Mouse (Mus musculus): Measurements from ENCODE around the gene Rnf41. TPM values are rescaled to one million over a fixed set of nuclear protein-coding genes. Genes with fewer than 3 reads are reported as not detected.

The Rnf41 gene
- polyA plus RNA-seq, 1 experiment from 2014 or later: 34.3 TPM

DNA sequence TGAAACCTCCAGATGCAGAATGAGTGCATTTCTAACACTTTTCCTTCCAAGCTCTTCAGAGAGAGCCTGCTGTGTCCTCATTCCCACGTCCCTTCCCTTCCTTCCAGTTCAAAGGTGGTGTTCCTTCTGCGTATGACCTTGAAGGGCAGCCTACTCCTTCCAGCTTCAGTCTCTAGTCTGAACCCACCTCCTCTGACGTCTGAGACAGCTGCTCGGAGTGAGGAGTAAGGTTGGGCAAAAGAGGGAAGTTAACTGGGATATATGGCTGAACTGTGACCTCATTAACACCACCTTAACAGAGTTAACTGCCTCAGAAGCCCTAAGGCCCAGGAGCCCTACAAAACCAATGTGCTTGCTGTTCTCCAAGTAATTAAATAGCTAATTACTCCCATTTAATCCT, 40.9 kb upstream of the Rnf41 start:
- no peak for DNase-seq (ENCODE audit: low spot score)
- Histone ChIP-seq H3K4me3 (ENCODE audit: low read depth, low read length) (no peak overlapping the region), H3K4me2 (ENCODE audit: low read depth, severe bottlenecking) (no peak overlapping the region), H3K9me3 (ENCODE audit: control insufficient read depth, low read length) (no peaks in the 10 kb centered on the region), H3K4me1 (ENCODE audit: control insufficient read depth, insufficient read depth, low read length) (no peaks in the 10 kb centered on the region; the same call in 1 of the 2 replicates), H3K27ac (replicated peaks; ENCODE audit: low read depth, low read length) (no peak overlapping the region), H3K36me3 (ENCODE audit: control insufficient read depth, insufficient read depth, low read length) (no peaks in the 10 kb centered on the region), H3K9ac (ENCODE audit: low read length) (no peak overlapping the region; the same call in 1 of the 2 replicates), H3K27me3 (ENCODE audit: control insufficient read depth, insufficient read depth, low read length) (no peaks in the 10 kb centered on the region)
- ATAC-seq (ENCODE audit: insufficient number of reproducible peaks, low FRiP score, low TSS enrichment, low read depth): no peak
- 35% methylated on average over 4 of the region's 4 CpGs for WGBS

- H3K9ac ChIP-seq (ENCODE audit: low read length): no peak overlapping the region
- DNase-seq (ENCODE audit: low spot score) (no peak), ATAC-seq (ENCODE audit: insufficient number of reproducible peaks, low FRiP score, low TSS enrichment, low read depth) (no peak)
- H3K36me3 ChIP-seq (ENCODE audit: control insufficient read depth, insufficient read depth, low read length): no peaks in the 10 kb centered on the region
- no peaks in the 10 kb centered on the region for H3K27me3 ChIP-seq (ENCODE audit: control insufficient read depth, insufficient read depth, low read length)
- H3K27ac ChIP-seq (replicated peaks; ENCODE audit: low read depth, low read length): no peak overlapping the region
- no peaks in the 10 kb centered on the region for H3K9me3 ChIP-seq (ENCODE audit: control insufficient read depth, low read length)
- H3K4me3 ChIP-seq (ENCODE audit: low read depth, low read length): no peak overlapping the region
- peaks cover 6% of the 10 kb centered on the region; the same call in 1 of the 2 replicates for H3K4me1 ChIP-seq (ENCODE audit: control insufficient read depth, insufficient read depth, low read length)
- 84% methylated on average over 5 of the region's 5 CpGs for WGBS
- no peak overlapping the region for H3K4me2 ChIP-seq (ENCODE audit: low read depth, severe bottlenecking)
These were observed 39.3 kb upstream of the Rnf41 start for GRCm38 (mm10) chr10:128372142-128372541.

DNA sequence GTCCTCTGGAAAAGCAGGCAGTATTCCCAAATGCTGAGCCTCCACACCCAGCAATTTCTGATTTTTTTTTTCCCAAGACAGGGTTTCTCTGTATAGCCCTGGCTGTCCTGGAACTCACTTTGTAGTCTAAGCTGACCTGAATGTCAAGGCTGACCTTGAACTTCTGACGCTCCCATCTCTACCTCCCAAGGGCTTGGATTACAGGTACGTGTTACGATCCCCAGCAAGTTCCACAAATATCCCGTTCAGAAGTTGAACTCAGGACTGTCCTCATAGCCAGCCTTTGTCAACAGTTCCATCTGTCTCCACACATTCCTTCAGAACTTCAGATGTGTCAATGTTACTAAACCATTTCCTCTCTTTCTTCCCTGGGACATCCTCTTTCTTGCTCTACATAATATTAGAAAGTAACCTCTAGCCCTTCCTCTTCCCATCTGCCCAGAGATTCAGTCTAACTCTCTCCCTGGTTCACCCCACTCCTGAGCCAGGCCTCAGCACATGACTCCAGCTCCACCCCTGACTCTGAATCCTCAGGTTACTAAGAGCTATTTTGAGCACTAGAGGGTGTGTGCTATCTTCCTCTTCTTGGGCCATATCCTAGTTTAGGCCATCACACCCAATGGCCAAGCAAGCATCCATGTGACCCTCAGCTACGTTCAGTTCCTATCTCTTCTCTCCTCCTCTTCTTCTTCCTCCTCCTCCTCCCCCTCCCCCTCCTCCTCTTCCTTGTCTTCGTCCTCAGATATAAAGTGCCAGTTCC, 38.3 kb upstream of the Rnf41 start:
- ATAC-seq (ENCODE audit: insufficient number of reproducible peaks, low FRiP score, low TSS enrichment, low read depth): no peak
- Histone ChIP-seq H3K9ac (ENCODE audit: low read length) (no peak overlapping the region), H3K4me2 (ENCODE audit: low read depth, severe bottlenecking) (no peak overlapping the region), H3K4me3 (ENCODE audit: low read depth, low read length) (no peak overlapping the region), H3K4me1 (ENCODE audit: control insufficient read depth, insufficient read depth, low read length) (peaks cover 10% of the 10 kb centered on the region; the same call in 1 of the 2 replicates), H3K9me3 (ENCODE audit: control insufficient read depth, low read length) (no peaks in the 10 kb centered on the region), H3K27me3 (ENCODE audit: control insufficient read depth, insufficient read depth, low read length) (no peaks in the 10 kb centered on the region), H3K27ac (replicated peaks; ENCODE audit: low read depth, low read length) (no peak overlapping the region), H3K36me3 (ENCODE audit: control insufficient read depth, insufficient read depth, low read length) (no peaks in the 10 kb centered on the region; the same call in 1 of the 2 replicates)
- no peak for DNase-seq (ENCODE audit: low spot score)
- 84% methylated on average over 6 of the region's 6 CpGs for WGBS

DNA sequence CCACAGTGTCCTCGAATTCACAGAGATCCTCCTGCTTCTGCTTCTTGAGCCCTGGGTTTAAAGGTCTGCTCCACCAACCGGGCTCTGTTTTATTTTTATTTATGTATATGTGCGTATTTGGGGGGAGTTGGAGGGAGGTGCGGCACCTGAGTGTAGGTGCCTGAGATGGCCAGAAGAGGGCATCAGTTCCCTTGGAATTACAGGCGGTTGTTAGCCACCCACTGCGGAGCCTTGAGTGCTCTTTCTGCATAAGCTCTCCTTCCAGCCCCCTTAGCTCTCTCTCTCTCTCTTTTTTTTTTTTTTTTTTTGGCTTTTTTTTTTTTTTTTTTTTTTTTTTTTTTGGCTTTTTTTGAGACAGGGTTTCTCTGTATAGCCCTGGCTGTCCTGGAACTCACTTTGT, 37.1 kb upstream of the Rnf41 start:
- Histone ChIP-seq H3K36me3 (ENCODE audit: control insufficient read depth, insufficient read depth, low read length) (peaks cover 2% of the 10 kb centered on the region; the same call in 1 of the 2 replicates), H3K9ac (ENCODE audit: low read length) (no peak overlapping the region), H3K9me3 (ENCODE audit: control insufficient read depth, low read length) (no peaks in the 10 kb centered on the region), H3K27ac (replicated peaks; ENCODE audit: low read depth, low read length) (no peak overlapping the region), H3K4me3 (ENCODE audit: low read depth, low read length) (no peak overlapping the region), H3K27me3 (ENCODE audit: control insufficient read depth, insufficient read depth, low read length) (no peaks in the 10 kb centered on the region), H3K4me1 (ENCODE audit: control insufficient read depth, insufficient read depth, low read length) (peaks cover 16% of the 10 kb centered on the region; the same call in 1 of the 2 replicates), H3K4me2 (ENCODE audit: low read depth, severe bottlenecking) (no peak overlapping the region)
- 80% methylated on average over 6 of the region's 6 CpGs for WGBS
- ATAC-seq (ENCODE audit: insufficient number of reproducible peaks, low FRiP score, low TSS enrichment, low read depth): no peak
- DNase-seq (ENCODE audit: low spot score): no peak

- peak overlapping the region; percentile 78 for H3K4me2 ChIP-seq (ENCODE audit: low read depth, severe bottlenecking)
- H3K4me3 ChIP-seq (ENCODE audit: low read depth, low read length): peak overlapping the region; percentile 100
- H3K36me3 ChIP-seq (ENCODE audit: control insufficient read depth, insufficient read depth, low read length): peaks cover 11% of the 10 kb centered on the region
- peak overlapping the region; percentile 95 for H3K27ac ChIP-seq (replicated peaks; ENCODE audit: low read depth, low read length)
- no peak for ATAC-seq (ENCODE audit: insufficient number of reproducible peaks, low FRiP score, low TSS enrichment, low read depth)
- WGBS: 54% methylated on average over 4 of the region's 4 CpGs
- peaks cover 16% of the 10 kb centered on the region; the same call in 1 of the 2 replicates for H3K4me1 ChIP-seq (ENCODE audit: control insufficient read depth, insufficient read depth, low read length)
- no peaks in the 10 kb centered on the region for H3K27me3 ChIP-seq (ENCODE audit: control insufficient read depth, insufficient read depth, low read length)
- no peaks in the 10 kb centered on the region for H3K9me3 ChIP-seq (ENCODE audit: control insufficient read depth, low read length)
- DNase-seq (ENCODE audit: low spot score): no peak
- H3K9ac ChIP-seq (ENCODE audit: low read length): peak overlapping the region; percentile 98
These were observed 35.4 kb upstream of the Rnf41 start for GRCm38 (mm10) chr10:128376099-128376454.

DNA sequence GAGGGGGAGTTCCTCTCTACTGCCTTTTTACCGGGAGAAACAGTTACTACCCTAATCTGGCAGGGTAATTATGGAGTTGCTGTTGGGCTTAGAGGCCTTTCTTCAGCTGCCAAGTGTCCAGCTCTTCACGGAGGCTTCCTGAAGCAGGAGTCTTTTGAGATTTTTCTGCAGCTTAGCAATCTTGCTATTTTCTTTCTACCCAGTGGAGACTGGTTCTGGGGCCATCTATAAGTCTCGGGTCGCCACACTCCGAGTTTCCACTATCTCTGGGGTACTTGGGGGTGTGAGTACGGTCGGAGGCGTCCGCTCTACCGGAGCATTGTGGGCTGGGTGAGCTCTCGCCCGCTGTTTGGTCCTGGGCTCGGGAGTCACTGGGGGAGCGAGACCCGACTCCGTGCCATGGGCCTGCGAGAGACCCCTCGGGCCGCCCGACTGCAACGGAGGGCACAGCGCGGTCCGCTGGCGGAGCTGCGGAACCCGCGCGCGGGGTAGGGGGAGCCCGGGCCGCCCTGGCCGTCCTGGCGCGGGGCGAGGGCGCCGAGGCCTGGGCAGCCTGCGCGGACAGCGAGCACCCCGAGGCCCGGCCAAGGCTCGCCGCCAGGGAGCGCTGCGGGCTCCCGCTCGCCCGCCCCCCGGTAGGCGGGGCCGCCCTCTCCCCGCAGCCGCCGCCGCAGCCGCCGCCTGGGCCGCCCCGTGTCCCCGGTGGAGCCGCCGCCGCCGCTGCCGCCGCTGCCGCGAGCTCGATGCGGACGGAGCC, 34.8 kb upstream of the Rnf41 start, which contains the start of gene Ankrd52:
Gene Ankrd52 (plus strand): TSS at position 661 of the 757 bp plus-strand sequence.
- ATAC-seq (ENCODE audit: insufficient number of reproducible peaks, low FRiP score, low TSS enrichment, low read depth) (peak; percentile 90), DNase-seq (ENCODE audit: low spot score) (peak; percentile 84)
- H3K4me1 ChIP-seq (ENCODE audit: control insufficient read depth, insufficient read depth, low read length): peaks cover 16% of the 10 kb centered on the region; the same call in 1 of the 2 replicates
- peak within 1 kb of the TSS; percentile 98 for H3K9ac ChIP-seq (ENCODE audit: low read length)
- WGBS: under 1% methylated on average over 42 of the region's 73 CpGs
- no peaks in the 10 kb centered on the region for H3K9me3 ChIP-seq (ENCODE audit: control insufficient read depth, low read length)
- peaks cover 13% of the 10 kb centered on the region for H3K36me3 ChIP-seq (ENCODE audit: control insufficient read depth, insufficient read depth, low read length)
- H3K4me3 ChIP-seq (ENCODE audit: low read depth, low read length): peak within 1 kb of the TSS; percentile 100
- H3K27ac ChIP-seq (replicated peaks; ENCODE audit: low read depth, low read length): peak within 1 kb of the TSS; percentile 95
- no peaks in the 10 kb centered on the region for H3K27me3 ChIP-seq (ENCODE audit: control insufficient read depth, insufficient read depth, low read length)
- H3K4me2 ChIP-seq (ENCODE audit: low read depth, severe bottlenecking): peak within 1 kb of the TSS; percentile 78

DNA sequence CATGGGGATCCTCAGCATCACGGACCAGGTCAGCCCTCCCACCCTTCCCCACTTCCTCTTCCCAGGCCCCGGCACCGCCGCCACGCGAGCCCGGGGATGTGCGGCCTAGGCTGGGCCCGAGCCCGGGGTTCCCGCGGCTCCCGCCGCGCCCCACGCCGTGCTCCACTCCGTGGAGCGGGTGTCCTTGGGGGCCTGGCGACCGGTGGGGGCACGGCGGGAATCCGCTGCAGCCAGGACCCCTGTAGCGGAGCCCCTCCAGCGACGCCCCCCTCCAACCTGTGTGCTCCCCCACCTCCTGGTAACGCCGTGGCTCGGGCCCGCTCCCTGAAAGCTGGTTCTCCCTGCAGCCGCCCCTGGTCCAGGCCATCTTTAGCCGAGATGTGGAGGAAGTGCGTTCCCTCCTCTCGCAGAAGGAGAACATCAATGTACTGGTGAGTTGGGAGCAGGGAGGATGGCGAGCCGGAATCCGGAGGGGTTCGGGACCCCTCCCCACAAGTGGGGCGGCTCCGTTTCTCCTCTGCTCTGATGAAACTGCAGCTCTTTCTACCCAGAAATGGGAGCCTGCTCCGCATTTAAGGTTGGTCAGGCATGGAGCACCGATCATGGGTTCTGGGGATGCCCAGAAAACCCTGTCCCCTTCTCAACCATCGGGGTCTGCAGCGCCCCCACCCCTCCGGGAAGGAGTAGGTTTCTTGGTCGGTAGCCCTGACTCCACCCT, 34.1 kb upstream of the Rnf41 start:
- Histone ChIP-seq H3K4me2 (ENCODE audit: low read depth, severe bottlenecking) (peak overlapping the region; percentile 78), H3K27me3 (ENCODE audit: control insufficient read depth, insufficient read depth, low read length) (no peaks in the 10 kb centered on the region), H3K9me3 (ENCODE audit: control insufficient read depth, low read length) (no peaks in the 10 kb centered on the region), H3K27ac (replicated peaks; ENCODE audit: low read depth, low read length) (peak overlapping the region; percentile 95), H3K4me3 (ENCODE audit: low read depth, low read length) (peak overlapping the region; percentile 100), H3K36me3 (ENCODE audit: control insufficient read depth, insufficient read depth, low read length) (peaks cover 20% of the 10 kb centered on the region), H3K9ac (ENCODE audit: low read length) (peak overlapping the region; percentile 98), H3K4me1 (ENCODE audit: control insufficient read depth, insufficient read depth, low read length) (peaks cover 16% of the 10 kb centered on the region; the same call in 1 of the 2 replicates)
- ATAC-seq (ENCODE audit: insufficient number of reproducible peaks, low FRiP score, low TSS enrichment, low read depth) (peak; percentile 56), DNase-seq (ENCODE audit: low spot score) (peak; percentile 80)
- WGBS: under 1% methylated on average over 46 of the region's 47 CpGs

GRCm38 (mm10) chr10:128377940-128378448, 33.5 kb upstream of the Rnf41 start:
- Histone ChIP-seq H3K4me1 (ENCODE audit: control insufficient read depth, insufficient read depth, low read length) (peaks cover 16% of the 10 kb centered on the region; the same call in 1 of the 2 replicates), H3K27me3 (ENCODE audit: control insufficient read depth, insufficient read depth, low read length) (no peaks in the 10 kb centered on the region), H3K4me3 (ENCODE audit: low read depth, low read length) (peak overlapping the region; percentile 100), H3K4me2 (ENCODE audit: low read depth, severe bottlenecking) (peak overlapping the region; percentile 78), H3K27ac (replicated peaks; ENCODE audit: low read depth, low read length) (peak overlapping the region; percentile 95), H3K9ac (ENCODE audit: low read length) (peak overlapping the region; percentile 98), H3K36me3 (ENCODE audit: control insufficient read depth, insufficient read depth, low read length) (peaks cover 24% of the 10 kb centered on the region), H3K9me3 (ENCODE audit: control insufficient read depth, low read length) (no peaks in the 10 kb centered on the region)
- WGBS: 58% methylated on average over 14 of the region's 14 CpGs
- no peak for ATAC-seq (ENCODE audit: insufficient number of reproducible peaks, low FRiP score, low TSS enrichment, low read depth)
- DNase-seq (ENCODE audit: low spot score): no peak
